Mouse (Mus musculus) CD8-positive naive resting alpha-beta T cell, adult 57 days (primary cell): Measurements from ENCODE around the gene Sirpb1c. TPM values are rescaled to one million over a fixed set of nuclear protein-coding genes. Genes with fewer than 3 reads are reported as not detected.

Experiments used
- total RNA-seq: library from RNA; stranded (reverse); gene quantifications from one replicate; pipeline ENCODE4 v1.2.4, GENCODE M21; 2023

Gene Sirpb1c
- total RNA-seq = 2.8 TPM

GRCm38 (mm10) chr3:15848280-15848679 is at the start of gene Sirpb1c:
Gene Sirpb1c (minus strand): TSS chr3:15848528.

Other genes with a start within 250 kb of the Sirpb1c start
- not detected for gene Gm5150, start 157.9 kb upstream of the Sirpb1c start, total RNA-seq